Mouse (Mus musculus): ENCODE results near the gene Notch3. TPM values are rescaled to one million over a fixed set of nuclear protein-coding genes. Genes with fewer than 3 reads are reported as not detected.
"Not testable (repeated sequence)": the region's sequence is repeated elsewhere in the genome, so short reads cannot be mapped to it uniquely, and the experiment has no call there.

The Notch3 gene
- polyA plus RNA-seq, 2 experiments = 0.22 to 0.66 TPM

GRCm38 (mm10) chr17:32116586-32117286 is 49.9 kb downstream of the Notch3 start:
- H3K27ac ChIP-seq = peak overlapping the region; percentile 80
- 73% methylated on average over 6 of the region's 6 CpGs for WGBS (ENCODE audit: insufficient replicate concordance)
- peaks cover 41 to 61% of the 10 kb centered on the region in 2 experiments for H3K4me1 ChIP-seq (replicated peaks; ENCODE audit: control insufficient read depth in 2 of 2, insufficient read depth in 2 of 2, low read length in 1 of 2)
- no peaks in the 10 kb centered on the region for H3K27me3 ChIP-seq (ENCODE audit: control insufficient read depth, insufficient read depth, low read length)
- peak overlapping the region; percentile 66 for H3K9ac ChIP-seq (replicated peaks)
- TF ChIP-seq EP300 (IDR thresholded peaks at IDR 0.05; ENCODE audit: low read depth) (no peak), CTCF (IDR thresholded peaks at IDR 0.05; ENCODE audit: low read depth) (peak; percentile 30; the same call in 1 of the 2 replicates)
- H3K4me3 ChIP-seq (ENCODE audit: insufficient read depth in 1 of 2, low read depth in 2 of 2, low read length in 2 of 2) = no peak overlapping the region
- DNase-seq (ENCODE audit: low read depth in 3 of 3, low spot score in 3 of 3) = no peak
- H3K36me3 ChIP-seq (replicated peaks; ENCODE audit: control insufficient read depth, insufficient read depth, low read depth) = no peaks in the 10 kb centered on the region
- H3K9me3 ChIP-seq (ENCODE audit: control insufficient read depth, low read length) = no peaks in the 10 kb centered on the region
- peak overlapping the region; percentile 99; the same call in 1 of the 2 replicates for H3K4me2 ChIP-seq (ENCODE audit: low read depth)
- ATAC-seq (ENCODE audit: insufficient read depth) = no peak

DNA sequence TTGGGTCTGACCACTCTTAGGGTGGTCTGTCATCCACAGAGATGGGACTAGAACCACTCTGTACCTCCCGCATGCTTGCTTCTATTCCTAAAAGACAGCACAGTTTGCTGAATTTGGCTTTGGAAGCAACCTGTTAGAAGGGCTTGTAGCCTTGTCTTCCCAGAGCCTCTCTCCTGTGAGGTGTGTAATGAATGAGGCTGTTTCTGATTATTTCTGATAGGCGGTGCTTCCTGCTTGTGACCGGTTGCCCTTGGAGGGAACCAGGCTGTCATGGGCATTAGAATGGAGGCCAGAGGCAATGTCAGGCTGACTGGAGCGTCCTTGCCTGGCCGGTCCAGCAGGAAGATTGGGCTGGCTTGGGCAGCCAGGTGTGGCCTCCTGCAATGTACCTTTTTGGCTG is 52.2 kb downstream of the Notch3 start:
- Histone ChIP-seq H3K4me2 (ENCODE audit: low read depth) (peak overlapping the region; percentile 99), H3K4me1 (replicated peaks; ENCODE audit: control insufficient read depth in 2 of 2, insufficient read depth in 2 of 2, low read length in 1 of 2) (peaks cover 61 to 78% of the 10 kb centered on the region in 2 experiments), H3K9ac (replicated peaks) (peak overlapping the region; percentile 72), H3K27ac (peak overlapping the region; percentile 83), H3K4me3 (ENCODE audit: insufficient read depth in 1 of 2, low read depth in 2 of 2, low read length in 2 of 2) (peak overlapping the region; percentile 79 to 87)
- 33% methylated on average over 5 of the region's 5 CpGs for WGBS (ENCODE audit: insufficient replicate concordance)
- not testable (repeated sequence) for H3K9me3 ChIP-seq (ENCODE audit: control insufficient read depth, low read length); ATAC-seq (ENCODE audit: insufficient read depth); H3K36me3 ChIP-seq (replicated peaks; ENCODE audit: control insufficient read depth, insufficient read depth, low read depth); DNase-seq (ENCODE audit: low read depth in 3 of 3, low spot score in 3 of 3); H3K27me3 ChIP-seq (ENCODE audit: control insufficient read depth, insufficient read depth, low read length)

- Histone ChIP-seq H3K27ac (peak overlapping the region; percentile 83), H3K9me3 (ENCODE audit: control insufficient read depth, low read length) (no peaks in the 10 kb centered on the region), H3K27me3 (ENCODE audit: control insufficient read depth, insufficient read depth, low read length) (no peaks in the 10 kb centered on the region), H3K4me2 (ENCODE audit: low read depth) (peak overlapping the region; percentile 99), H3K9ac (replicated peaks) (peak overlapping the region; percentile 72), H3K36me3 (replicated peaks; ENCODE audit: control insufficient read depth, insufficient read depth, low read depth) (no peaks in the 10 kb centered on the region), H3K4me3 (ENCODE audit: insufficient read depth in 1 of 2, low read depth in 2 of 2, low read length in 2 of 2) (peak overlapping the region; percentile 79 to 87), H3K4me1 (replicated peaks; ENCODE audit: control insufficient read depth in 2 of 2, insufficient read depth in 2 of 2, low read length in 1 of 2) (peaks cover 67 to 84% of the 10 kb centered on the region in 2 experiments)
- ATAC-seq (ENCODE audit: insufficient read depth) = peak; percentile 68
- DNase-seq (ENCODE audit: low read depth in 3 of 3, low spot score in 3 of 3) = peak; percentile 70 to 76 (median 73)
- TF ChIP-seq EP300 (IDR thresholded peaks at IDR 0.05; ENCODE audit: low read depth) (no peak), CTCF (IDR thresholded peaks at IDR 0.05; ENCODE audit: low read depth) (0 out of 2 replicates have a peak, but pooled peaks have one; percentile 8)
- under 1% methylated on average over 56 of the region's 56 CpGs for WGBS (ENCODE audit: insufficient replicate concordance)
These were observed 52.9 kb downstream of the Notch3 start for GRCm38 (mm10) chr17:32113523-32114421.

- peaks cover 66 to 84% of the 10 kb centered on the region in 2 experiments for H3K4me1 ChIP-seq (replicated peaks; ENCODE audit: control insufficient read depth in 2 of 2, insufficient read depth in 2 of 2, low read length in 1 of 2)
- WGBS (ENCODE audit: insufficient replicate concordance) = 6% methylated on average over 8 of the region's 8 CpGs
- H3K9ac ChIP-seq (replicated peaks) = peak overlapping the region; percentile 72
These were observed 53.5 kb downstream of the Notch3 start for GRCm38 (mm10) chr17:32113255-32113522.

More at GRCm38 (mm10) chr17:32113255-32113522, 53.5 kb downstream of the Notch3 start:
- Histone ChIP-seq H3K4me2 (ENCODE audit: low read depth) (peak overlapping the region; percentile 99), H3K4me3 (ENCODE audit: insufficient read depth in 1 of 2, low read depth in 2 of 2, low read length in 2 of 2) (peak overlapping the region; percentile 79 to 87), H3K36me3 (replicated peaks; ENCODE audit: control insufficient read depth, insufficient read depth, low read depth) (no peaks in the 10 kb centered on the region), H3K9me3 (ENCODE audit: control insufficient read depth, low read length) (no peaks in the 10 kb centered on the region), H3K27ac (peak overlapping the region; percentile 83), H3K27me3 (ENCODE audit: control insufficient read depth, insufficient read depth, low read length) (no peaks in the 10 kb centered on the region)
- TF ChIP-seq EP300 (IDR thresholded peaks at IDR 0.05; ENCODE audit: low read depth) = no peak
- TF ChIP-seq CTCF (IDR thresholded peaks at IDR 0.05; ENCODE audit: low read depth) = no peak
- peak; percentile 34 for ATAC-seq (ENCODE audit: insufficient read depth)
- no peak for DNase-seq (ENCODE audit: low read depth in 3 of 3, low spot score in 3 of 3)
